Mouse (Mus musculus) thymus, postnatal 25 days (tissue): ENCODE data around the gene Cep170b.

Experiments used
- DNase-seq: peaks from one replicate; pipeline ENCODE4 v3.0.0; 2022

Cep170b gene

DNA sequence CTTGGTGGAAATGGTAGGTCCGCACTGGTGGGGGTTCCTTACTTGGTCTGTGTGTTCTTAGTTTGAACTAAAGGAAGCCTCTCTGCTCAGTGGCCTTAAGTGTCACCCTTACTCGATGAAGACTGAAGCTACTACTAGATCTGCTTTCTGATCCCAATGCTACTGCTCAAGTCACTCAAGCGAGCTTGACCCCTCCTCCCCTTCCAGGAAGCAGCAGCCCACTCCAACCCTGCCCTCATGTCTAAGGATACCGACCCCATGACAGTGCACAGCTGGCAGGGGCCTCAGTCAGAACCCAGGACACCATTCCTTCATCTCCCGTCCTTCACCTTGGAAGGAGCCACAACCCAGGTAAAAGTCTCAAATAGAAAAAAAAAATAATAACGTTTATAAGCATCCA, at the start of gene Cep170b:
Cep170b (plus strand) TSS at position 240 of the 400 bp plus-strand sequence.
- DNase-seq, result no peak

DNA sequence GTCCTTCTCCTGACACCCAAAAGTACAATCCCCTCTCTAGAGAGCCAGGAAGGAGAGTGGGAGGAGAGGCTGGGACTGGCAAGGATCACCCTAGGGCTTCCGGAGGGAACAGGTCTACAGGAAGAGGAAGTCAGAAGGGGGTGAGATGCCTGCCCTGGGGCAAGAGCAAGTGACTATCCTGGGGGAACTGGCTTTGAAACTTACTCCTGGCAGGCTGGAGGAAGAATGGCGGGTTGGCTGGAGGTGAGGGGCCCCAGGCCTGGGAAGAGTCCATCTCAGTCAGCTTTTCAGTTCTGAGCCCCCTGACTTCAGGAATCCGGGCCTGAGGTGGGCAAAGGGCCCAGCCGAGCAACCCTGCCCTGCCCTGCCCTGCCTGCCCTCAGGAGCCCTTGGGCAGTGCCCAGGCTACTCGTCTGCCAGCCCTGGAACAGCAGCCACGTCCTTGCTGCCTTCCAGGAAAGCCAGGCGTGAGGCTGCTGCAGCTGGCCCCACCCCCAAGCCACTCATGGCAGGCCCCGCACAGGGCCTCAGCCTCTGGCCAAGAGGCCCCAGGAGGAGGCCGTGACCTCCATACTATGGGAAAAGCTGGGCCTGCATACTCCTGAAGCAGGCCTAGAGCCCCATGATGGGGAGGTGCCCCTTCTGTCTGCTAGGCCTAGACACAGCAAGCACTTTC, 49.4 kb upstream of the Cep170b start:
- no peak for DNase-seq

DNA sequence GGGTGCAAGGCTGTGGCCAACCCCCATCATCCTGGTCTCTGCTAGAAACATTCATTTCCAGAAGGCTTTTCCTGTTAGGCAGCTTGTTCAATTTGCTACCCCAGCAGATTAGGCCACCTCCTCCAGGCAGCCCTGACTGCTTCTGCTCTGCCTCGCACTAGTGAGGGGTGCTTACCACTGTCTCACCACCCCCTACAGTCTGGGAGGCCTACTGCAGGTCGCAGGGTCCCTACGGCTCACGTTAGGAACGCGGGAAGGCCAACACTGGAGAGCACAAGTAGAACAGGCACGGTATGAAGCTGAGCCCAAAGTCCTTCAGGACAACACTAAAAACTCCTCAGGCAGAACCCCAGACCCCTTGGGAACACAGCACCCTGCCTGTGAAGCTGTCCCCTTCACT, 48.4 kb upstream of the Cep170b start:
- DNase-seq, result no peak

DNA sequence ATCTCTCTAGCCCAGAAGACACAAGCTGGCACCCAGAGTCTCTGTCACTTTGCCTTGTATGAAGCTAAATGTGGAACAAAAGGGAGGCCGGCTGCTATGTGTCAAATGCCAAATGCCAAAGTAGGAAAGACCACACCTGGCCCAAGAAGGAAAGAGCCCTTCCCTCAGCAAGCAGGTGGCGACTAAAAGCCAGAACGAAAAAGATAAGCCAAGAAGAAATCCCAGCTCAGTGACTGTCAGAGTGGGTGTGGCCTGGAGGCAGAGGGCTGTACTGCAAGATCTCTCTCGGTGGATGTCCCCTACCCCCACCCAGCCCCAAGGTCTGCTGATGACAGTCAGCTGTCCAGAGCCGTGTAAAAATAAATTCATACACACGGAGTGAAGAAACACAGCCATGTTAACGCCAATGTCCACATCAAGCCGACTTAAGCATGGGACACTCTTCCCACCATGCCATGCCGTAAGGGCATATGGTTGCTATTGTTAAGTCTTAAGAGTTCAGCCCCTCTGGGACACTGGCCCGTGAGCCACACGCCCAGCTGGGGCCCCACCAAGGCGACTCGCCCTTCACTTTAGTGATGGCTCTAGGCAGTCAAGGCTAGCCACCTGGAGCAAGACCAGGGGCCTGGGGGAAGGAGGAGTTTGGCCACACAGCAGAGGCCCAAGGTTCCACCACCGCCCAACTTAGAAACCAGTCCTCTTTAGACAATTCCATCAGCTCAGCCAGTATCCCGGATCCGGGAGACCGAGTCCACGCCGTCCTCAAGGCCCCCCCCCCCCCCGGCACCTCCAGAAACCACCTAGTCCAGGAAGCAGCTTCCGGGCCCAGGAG, 47.3 kb upstream of the Cep170b start:
- DNase-seq, result peak; percentile 27

DNA sequence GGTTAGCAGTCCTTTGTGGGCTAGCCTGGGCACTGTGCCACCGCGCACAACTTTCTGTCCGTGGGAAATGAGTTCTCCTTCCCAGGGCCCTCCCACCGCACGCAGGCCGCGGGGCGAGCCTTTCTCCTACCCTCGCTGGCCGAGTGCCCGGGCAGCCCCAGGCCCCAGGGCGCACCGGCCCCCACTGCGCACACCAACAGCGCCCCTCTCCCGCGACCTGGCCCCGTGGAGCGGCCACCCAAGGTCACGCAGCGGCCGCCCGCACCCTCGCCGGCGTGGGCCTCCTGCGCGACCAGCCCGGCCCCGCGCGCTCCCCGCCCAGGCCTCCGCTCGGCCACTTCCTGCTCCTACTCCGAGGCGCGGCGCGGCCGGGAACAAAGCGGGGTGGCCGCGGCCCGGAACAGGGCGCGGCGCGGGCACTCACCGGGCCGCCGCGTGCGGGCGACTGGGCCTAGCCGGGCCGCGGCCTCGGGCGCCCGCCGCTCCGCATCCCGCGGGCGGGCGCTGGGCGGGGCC, 46.6 kb upstream of the Cep170b start:
- DNase-seq, result peak; percentile 47

DNA sequence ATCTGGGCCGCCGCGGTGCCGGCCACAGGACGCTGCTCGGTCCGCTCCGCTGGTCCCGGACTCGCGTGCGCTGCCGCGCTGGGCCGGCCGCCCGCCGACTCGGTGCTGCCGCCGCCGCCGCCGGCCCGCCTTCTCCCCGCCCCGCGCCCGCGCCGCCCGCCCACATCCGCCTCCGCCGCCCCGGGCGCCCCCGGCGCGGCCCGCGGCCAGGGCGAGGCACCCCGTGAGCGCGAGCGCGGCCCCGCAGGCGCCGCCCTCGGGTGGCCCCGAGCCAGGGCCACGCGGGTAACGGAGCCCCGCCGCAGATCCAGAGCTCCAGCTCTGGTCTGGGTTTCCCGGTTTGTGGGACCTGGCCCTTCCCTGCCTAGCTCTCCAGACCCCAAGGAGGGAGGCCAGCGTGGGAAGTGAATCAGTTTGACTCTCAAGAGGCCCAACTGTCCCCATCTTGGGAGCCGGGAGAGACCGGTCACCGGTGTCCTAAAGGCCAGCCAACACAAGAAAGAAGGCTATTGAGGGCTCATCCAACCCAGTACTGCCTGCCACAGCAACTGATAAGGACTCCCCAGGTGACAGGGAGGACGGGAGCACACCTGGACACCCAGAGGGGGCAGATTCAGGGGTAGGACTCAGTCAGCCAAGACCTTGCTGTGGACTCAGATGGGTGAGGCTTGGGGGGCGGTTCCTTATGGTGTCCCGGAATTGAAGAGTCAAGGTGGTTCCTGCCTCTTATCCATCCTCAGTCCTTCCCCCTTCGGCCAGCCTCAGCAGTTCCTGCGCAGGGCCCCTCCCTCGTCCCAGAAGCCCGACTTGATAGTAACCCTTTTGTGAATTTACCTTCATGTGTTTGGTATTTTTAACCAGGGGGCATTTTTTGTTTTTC, 45.9 kb upstream of the Cep170b start, which contains the start of gene Akt1:
Akt1 (minus strand) TSS at position 753 of the 880 bp plus-strand sequence.
- DNase-seq, result peak; percentile 68

DNA sequence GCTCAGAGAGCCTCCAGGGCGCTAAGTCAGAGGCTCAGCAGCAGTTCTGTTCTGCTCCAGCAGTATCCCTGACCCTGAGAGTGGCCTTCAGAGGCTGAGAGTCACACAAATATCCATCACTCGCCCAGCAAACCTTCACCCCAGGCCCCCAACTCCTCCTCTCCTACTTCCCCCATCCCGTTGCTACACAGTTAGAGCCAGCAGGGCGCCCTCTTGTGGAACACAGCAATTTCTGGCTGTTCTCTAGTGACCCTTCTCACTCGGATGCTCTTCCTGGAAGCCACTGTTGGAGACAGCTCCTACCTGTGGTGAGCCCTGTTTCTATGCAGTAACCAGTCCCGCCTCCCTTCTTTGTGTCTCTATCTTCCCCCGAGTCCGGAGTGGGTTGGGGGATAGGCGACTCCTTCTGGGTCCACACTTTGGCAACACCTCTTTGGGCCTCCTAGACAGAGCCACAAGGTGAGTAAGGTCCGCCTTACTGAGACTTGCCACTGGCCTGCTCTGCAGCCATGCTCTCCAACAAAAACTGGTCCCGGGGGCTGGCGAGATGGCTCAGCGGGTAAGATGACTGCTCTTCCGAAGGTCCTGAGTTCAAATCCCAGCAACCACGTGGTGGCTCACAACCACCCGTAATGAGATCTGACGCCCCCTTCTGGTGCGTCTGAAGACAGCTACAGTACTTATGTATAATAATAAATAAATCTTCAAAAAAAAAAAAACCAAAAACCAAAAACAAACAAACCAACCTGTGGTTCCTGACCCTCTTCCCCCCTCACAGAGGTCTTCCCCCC, 44.8 kb upstream of the Cep170b start:
- DNase-seq, result peak; percentile 90

DNA sequence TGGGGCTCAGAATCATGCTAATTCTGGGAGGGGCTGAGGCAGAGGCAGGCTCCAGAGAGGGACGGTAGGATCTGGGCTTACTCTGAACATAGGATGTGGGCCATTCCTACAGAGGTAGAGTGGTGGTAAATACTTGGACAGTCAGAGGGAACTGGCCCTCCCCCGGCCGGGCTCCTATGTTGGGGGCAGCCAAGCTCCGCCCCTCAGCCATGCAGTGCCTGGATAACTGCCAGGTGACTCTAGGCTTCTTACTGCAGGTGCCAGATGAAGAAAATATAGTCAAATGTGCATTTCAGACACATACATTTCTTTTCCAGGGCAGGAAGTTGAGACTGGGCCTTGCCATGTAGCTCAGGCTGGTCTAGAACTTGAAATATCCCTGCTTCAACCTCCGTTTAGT, 43.2 kb upstream of the Cep170b start:
- DNase-seq, result no peak

DNA sequence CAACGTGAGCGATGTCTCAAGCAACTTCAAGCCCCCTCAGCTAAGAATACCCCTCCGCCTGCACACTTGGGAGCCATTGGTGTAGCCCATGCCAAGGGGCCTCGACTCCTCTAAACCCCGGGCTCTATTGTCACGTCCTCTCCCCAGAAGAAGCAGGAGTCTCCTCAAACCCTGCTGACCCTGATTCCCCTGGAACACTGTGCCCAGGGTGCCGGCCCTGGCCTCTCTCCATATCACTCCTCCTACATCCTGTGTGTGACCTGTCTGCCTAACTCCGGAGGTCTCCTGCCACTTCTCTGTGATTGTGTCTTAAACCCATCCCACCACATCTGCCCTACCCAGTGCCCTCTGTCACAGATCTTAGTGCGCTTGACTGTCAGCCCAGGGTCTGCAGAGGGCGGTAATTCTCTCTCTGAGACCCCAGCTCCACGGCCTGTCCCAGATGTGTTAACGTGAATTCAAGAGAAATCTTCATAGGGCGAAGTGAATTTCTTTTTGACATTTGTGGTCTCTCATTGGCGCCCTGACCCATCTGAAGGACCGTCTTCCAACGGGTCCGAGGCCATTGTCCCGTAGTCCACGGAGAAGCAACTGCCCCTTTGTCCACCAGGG, 42.2 kb upstream of the Cep170b start:
- DNase-seq, result no peak

DNA sequence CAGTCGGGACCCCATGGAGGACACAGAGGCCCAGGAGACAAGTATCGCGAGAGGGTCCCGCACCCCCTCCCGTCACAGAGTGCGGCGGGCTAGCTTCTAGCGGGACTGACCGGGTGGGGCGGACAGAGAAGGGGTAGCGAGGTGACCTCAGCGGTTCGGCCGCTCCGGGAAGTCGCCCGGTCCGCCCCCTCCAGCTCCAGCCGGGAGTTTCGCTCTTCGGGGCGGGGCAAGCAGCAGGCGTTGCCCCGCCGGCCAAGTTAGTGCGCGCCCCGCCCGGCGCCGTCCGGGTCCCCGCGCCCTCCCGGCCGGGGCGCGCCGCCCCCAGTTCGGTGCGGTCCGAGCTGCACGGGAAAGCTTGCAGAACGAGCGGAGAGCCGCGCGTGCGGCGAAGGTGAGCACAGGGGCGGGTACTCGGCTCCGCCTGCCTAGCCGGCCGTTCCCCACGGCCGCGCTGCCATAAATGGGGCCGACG, 41.7 kb upstream of the Cep170b start, which contains the start of gene Zbtb42:
Zbtb42 (plus strand) TSS at position 274 of the 472 bp plus-strand sequence.
- peak; percentile 33 for DNase-seq

DNA sequence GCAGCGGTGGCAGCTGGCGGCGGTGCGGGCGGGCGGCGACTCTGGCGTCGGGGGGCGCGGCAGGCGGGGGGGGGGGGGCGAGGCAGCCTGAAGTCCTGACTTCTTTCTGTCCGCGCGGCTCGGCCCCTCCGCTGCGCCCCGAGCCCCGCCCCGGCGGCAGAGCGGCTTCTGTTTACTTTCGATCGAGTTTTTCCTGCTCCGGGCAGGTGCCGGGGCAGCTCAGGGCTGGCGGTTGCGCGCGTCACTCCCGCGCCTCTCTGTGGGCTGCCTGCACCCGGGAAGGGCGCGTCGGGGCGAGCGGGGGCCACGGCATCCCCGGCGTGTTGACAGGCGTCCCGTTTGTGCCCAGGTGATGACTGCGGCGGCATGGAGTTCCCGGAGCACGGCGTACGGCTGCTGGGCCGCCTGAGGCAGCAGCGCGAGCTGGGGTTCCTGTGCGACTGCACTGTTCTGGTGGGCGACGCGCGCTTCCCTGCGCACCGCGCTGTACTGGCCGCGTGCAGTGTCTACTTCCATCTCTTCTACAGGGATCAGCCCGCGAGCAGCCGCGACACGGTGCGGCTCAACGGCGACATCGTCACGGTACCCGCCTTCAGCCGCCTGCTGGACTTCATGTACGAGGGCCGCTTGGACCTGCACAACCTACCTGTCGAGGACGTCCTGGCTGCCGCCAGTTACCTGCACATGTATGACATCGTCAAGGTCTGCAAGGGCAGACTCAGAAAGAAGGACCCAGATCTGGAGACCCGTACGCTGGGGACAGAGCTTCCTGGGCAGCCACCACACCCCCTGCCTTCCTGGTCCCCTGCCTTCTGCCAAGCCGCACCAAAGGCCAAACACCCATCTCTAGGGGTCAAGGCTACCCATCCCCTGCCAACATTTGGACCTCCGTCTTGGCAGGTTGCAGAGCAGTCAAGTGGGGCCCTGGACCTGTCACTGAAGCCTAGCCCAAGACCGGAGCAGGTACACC, 40.9 kb upstream of the Cep170b start:
- DNase-seq, result peak; percentile 55

DNA sequence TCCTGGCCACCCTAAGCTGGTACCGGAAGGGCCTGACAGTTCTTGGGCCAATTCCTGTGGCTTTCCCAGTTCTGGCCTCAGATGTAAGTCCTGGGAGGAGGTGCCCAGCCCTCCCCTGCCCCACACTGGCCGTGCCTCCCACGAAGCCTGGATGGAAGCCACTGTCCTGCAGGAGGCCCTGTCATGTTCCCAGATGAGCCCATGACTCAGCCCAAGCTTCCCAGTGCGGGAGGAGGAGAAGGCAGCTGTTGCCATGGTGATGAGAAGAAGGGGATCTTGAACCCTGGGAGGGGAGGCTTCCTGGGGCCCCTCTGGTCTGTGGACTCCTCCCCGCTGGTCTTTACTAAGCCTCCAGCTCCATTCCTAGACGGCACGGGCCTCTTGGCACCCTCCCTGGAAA, 36.9 kb upstream of the Cep170b start:
- no peak for DNase-seq

DNA sequence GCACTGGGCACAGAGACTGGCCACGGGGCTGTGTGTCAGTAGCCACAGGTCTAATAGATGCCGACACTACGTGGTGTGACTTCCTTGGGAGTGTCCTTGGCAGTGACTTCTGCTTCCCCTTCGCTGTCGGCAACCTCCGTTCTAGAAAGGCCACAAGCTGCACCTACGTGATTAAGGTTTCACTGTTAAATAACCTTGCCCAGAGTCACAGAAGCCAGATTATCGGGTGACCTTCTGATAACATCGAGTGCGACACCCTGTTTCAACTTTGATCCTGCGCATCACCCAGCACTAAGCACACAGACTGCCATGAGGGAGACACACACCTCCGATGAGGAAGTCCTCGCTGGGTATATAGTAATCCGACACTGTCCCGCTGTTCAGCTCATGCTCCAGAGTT, 31.8 kb upstream of the Cep170b start:
- DNase-seq, result no peak

DNA sequence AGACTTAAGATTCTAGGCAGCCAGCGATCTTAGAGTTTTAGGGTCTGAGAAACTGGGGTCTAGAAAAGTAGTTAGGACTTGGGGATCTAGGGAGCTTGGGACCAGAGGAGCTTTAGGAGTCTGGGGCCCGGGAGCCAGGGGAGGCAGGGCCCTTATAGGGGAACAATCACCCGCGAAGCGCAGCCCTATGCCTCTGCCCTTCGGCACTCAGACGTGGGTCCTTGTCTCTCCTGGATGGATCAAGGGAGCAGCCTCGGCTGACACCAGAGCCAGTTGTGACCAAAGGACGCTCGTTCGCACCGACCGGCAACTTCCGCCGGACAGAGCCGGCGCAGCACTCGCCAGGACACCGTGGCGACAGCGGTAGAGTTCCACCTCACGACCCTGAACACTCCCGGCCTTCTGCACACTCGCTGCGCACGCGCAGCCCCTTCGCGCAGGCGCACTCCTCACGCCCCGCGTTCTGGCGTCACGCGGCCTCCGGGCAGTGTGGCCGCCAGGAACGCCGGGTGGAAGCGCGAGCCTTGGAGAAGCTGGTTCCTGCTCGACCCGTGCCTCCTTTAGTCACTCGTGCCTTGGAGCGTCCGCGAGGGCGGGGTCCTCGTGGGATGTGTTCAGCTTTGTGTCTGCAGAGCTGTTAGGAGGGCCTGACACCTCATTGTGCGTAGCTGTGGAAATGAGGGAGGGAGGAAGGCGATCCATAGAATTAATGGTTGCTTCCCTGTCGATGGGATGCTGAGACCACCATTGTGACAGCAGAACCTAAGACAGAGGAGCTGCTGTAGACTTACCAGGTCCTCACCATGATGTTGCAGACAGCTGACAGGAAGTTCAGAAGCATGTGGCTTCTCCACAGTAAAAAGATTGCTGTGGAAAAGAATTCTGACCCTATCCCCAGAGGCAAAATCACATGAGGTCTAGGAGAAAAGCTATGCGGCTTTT, 26.8 kb upstream of the Cep170b start:
- DNase-seq, result peak; percentile 94

DNA sequence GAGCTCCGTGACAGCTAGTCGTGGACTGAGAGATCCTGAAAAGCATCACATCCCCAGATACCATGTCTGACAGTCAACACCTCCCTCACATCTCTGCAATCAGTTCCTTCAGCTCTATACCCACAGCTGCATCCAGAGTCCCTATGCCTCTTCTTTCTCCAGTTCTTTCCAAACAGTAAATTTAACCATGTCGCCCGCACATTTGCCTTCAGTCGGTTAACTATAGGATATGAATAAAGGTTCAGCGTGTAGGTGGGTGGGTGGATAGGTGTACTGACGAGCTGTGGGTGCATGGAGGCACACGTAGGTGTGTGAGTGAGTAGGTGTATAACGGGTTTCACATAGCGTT, 26.2 kb upstream of the Cep170b start:
- DNase-seq, result no peak

DNA sequence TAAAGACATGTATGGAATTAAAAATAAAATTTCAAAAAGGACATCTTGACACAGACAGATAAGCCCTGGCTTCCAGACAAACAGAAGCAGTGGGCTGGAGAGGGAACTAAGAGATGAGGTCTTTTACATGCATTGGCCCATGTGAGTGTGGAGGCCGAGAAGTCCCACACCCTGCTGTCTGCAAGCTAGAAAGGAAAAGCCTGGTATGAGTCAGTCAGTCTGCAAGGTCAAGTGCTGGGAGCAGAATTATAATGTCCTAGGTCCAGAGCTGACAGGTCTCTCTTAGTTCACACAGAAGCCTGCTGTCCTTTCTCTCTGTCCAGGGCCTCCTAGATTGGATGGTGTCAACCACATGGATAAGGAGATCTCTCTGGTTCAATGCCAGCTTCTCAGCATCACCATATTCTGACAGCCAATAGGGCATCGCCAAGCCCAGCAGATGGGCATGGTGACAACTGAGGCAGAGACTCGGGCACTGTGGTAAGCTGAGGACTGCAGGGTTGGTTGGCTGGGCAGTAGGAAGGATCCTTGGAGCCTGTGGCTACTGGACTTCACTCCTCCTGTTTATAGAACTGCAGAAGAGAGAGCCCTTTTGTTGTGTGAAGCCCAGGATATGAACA, 23.3 kb upstream of the Cep170b start:
- no peak for DNase-seq

DNA sequence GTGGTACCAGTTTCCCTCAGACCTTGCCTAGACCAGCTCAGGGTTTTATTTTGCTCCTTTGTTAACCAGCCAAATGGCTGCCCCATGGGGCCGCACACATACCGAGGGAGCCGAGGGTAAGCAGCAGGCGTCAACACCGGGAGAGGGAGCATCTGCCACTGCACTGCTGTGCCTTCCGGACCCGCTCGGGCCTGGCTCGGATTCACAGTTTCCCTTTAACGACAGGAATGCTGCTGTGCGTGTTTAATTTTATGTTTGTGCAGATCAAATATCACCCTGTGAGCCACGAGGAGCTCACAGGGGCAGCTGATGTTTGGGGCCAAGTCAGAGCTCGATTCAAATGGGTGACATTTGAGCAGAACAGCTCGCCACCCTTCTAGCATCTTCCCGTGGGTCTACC, 19.7 kb upstream of the Cep170b start:
- DNase-seq, result no peak
